Mouse (Mus musculus): ENCODE results near the gene Pdp2. TPM values are rescaled to one million over a fixed set of nuclear protein-coding genes. Genes with fewer than 3 reads are reported as not detected.
A peak's percentile ranks its signal among the peaks of the same experiment; 100 is the strongest.
"Not testable (repeated sequence)": the region's sequence is repeated elsewhere in the genome, so short reads cannot be mapped to it uniquely, and the experiment has no call there.

Pdp2 gene
- polyA plus RNA-seq, 1 experiment = 2.6 TPM

GRCm38 (mm10) chr8:104570436-104571343, 20.6 kb upstream of the Pdp2 start:
- TF ChIP-seq CEBPB (IDR thresholded peaks at IDR 0.05; ENCODE audit: low read depth) (no peak), FOSL1 (IDR thresholded peaks at IDR 0.05; ENCODE audit: insufficient read depth, low read length, poor library complexity, severe bottlenecking) (no peak), CTCF (IDR thresholded peaks at IDR 0.05; ENCODE audit: control insufficient read depth, insufficient read depth, insufficient read length) (peak; percentile 81), MYOD1 (IDR thresholded peaks at IDR 0.05; ENCODE audit: control insufficient read depth, insufficient read length, low read depth) (no peak), USF1 (IDR thresholded peaks at IDR 0.05; ENCODE audit: low read depth) (no peak)
- Histone ChIP-seq H3ac (ENCODE audit: control insufficient read depth, insufficient read length, low read depth) (peak overlapping the region; percentile 5), H3K79me2 (ENCODE audit: control insufficient read depth, insufficient read depth) (no peaks in the 10 kb centered on the region), H3K4me3 (ENCODE audit: insufficient read depth, poor library complexity, severe bottlenecking) (peak overlapping the region; percentile 18), H3K36me3 (ENCODE audit: control insufficient read depth, insufficient read depth) (no peaks in the 10 kb centered on the region), H3K79me3 (ENCODE audit: low read depth) (no peaks in the 10 kb centered on the region), H3K27me3 (ENCODE audit: control insufficient read depth, insufficient read depth, insufficient read length) (peaks cover 3% of the 10 kb centered on the region)

- TF ChIP-seq USF1 (IDR thresholded peaks at IDR 0.05; ENCODE audit: low read depth) (no peak), MYOG (IDR thresholded peaks at IDR 0.05; ENCODE audit: control insufficient read depth, extremely low read depth, insufficient read length) (no peak), MAX (IDR thresholded peaks at IDR 0.05) (no peak), CEBPB (IDR thresholded peaks at IDR 0.05; ENCODE audit: low read depth) (no peak), FOSL1 (IDR thresholded peaks at IDR 0.05; ENCODE audit: insufficient read depth, low read length, poor library complexity, severe bottlenecking) (no peak), CTCF (IDR thresholded peaks at IDR 0.05; ENCODE audit: control insufficient read depth, insufficient read depth, insufficient read length) (no peak), MYOD1 (IDR thresholded peaks at IDR 0.05; ENCODE audit: control insufficient read depth, insufficient read length, low read depth) (no peak)
- Histone ChIP-seq H3K79me2 (ENCODE audit: control insufficient read depth, insufficient read depth) (no peaks in the 10 kb centered on the region), H3K27me3 (ENCODE audit: control insufficient read depth, insufficient read depth, insufficient read length) (peaks cover 3% of the 10 kb centered on the region), H3ac (ENCODE audit: control insufficient read depth, insufficient read length, low read depth) (no peak overlapping the region), H3K4me3 (ENCODE audit: insufficient read depth, poor library complexity, severe bottlenecking) (no peak overlapping the region), H3K79me3 (ENCODE audit: low read depth) (no peaks in the 10 kb centered on the region), H3K36me3 (ENCODE audit: control insufficient read depth, insufficient read depth) (no peaks in the 10 kb centered on the region)
Measured at GRCm38 (mm10) chr8:104576820-104577219, 14.4 kb upstream of the Pdp2 start.

GRCm38 (mm10) chr8:104577606-104578005, 13.6 kb upstream of the Pdp2 start:
- H3K36me3 ChIP-seq (ENCODE audit: control insufficient read depth, insufficient read depth); H3K4me3 ChIP-seq (ENCODE audit: insufficient read depth, poor library complexity, severe bottlenecking); H3ac ChIP-seq (ENCODE audit: control insufficient read depth, insufficient read length, low read depth); H3K79me2 ChIP-seq (ENCODE audit: control insufficient read depth, insufficient read depth); H3K79me3 ChIP-seq (ENCODE audit: low read depth); H3K27me3 ChIP-seq (ENCODE audit: control insufficient read depth, insufficient read depth, insufficient read length): not testable (repeated sequence)

- TF ChIP-seq FOSL1 (IDR thresholded peaks at IDR 0.05; ENCODE audit: insufficient read depth, low read length, poor library complexity, severe bottlenecking) (no peak), CEBPB (IDR thresholded peaks at IDR 0.05; ENCODE audit: low read depth) (no peak), MYOG (IDR thresholded peaks at IDR 0.05; ENCODE audit: control insufficient read depth, extremely low read depth, insufficient read length) (no peak), USF1 (IDR thresholded peaks at IDR 0.05; ENCODE audit: low read depth) (no peak), MAX (IDR thresholded peaks at IDR 0.05) (no peak), CTCF (IDR thresholded peaks at IDR 0.05; ENCODE audit: control insufficient read depth, insufficient read depth, insufficient read length) (no peak), MYOD1 (IDR thresholded peaks at IDR 0.05; ENCODE audit: control insufficient read depth, insufficient read length, low read depth) (no peak)
- no peaks in the 10 kb centered on the region for H3K79me3 ChIP-seq (ENCODE audit: low read depth)
- H3K27me3 ChIP-seq (ENCODE audit: control insufficient read depth, insufficient read depth, insufficient read length) = no peaks in the 10 kb centered on the region
- no peaks in the 10 kb centered on the region for H3K79me2 ChIP-seq (ENCODE audit: control insufficient read depth, insufficient read depth)
- no peak overlapping the region for H3ac ChIP-seq (ENCODE audit: control insufficient read depth, insufficient read length, low read depth)
- H3K4me3 ChIP-seq (ENCODE audit: insufficient read depth, poor library complexity, severe bottlenecking) = no peak overlapping the region
- H3K36me3 ChIP-seq (ENCODE audit: control insufficient read depth, insufficient read depth) = no peaks in the 10 kb centered on the region
Measured at GRCm38 (mm10) chr8:104584522-104584921, 6.7 kb upstream of the Pdp2 start.

- TF ChIP-seq CEBPB (IDR thresholded peaks at IDR 0.05; ENCODE audit: low read depth) (no peak), MYOG (IDR thresholded peaks at IDR 0.05; ENCODE audit: control insufficient read depth, extremely low read depth, insufficient read length) (no peak), MAX (IDR thresholded peaks at IDR 0.05) (no peak), USF1 (IDR thresholded peaks at IDR 0.05; ENCODE audit: low read depth) (no peak), MYOD1 (IDR thresholded peaks at IDR 0.05; ENCODE audit: control insufficient read depth, insufficient read length, low read depth) (no peak), FOSL1 (IDR thresholded peaks at IDR 0.05; ENCODE audit: insufficient read depth, low read length, poor library complexity, severe bottlenecking) (no peak), CTCF (IDR thresholded peaks at IDR 0.05; ENCODE audit: control insufficient read depth, insufficient read depth, insufficient read length) (no peak)
- Histone ChIP-seq H3ac (ENCODE audit: control insufficient read depth, insufficient read length, low read depth) (no peak overlapping the region), H3K4me3 (ENCODE audit: insufficient read depth, poor library complexity, severe bottlenecking) (no peak overlapping the region), H3K27me3 (ENCODE audit: control insufficient read depth, insufficient read depth, insufficient read length) (no peaks in the 10 kb centered on the region), H3K36me3 (ENCODE audit: control insufficient read depth, insufficient read depth) (peaks cover 19% of the 10 kb centered on the region), H3K79me3 (ENCODE audit: low read depth) (peaks cover 8% of the 10 kb centered on the region), H3K79me2 (ENCODE audit: control insufficient read depth, insufficient read depth) (peaks cover 13% of the 10 kb centered on the region)
Measured at GRCm38 (mm10) chr8:104590284-104590683, 967 bp upstream of the Pdp2 start.

- TF ChIP-seq FOSL1 (IDR thresholded peaks at IDR 0.05; ENCODE audit: insufficient read depth, low read length, poor library complexity, severe bottlenecking) (no peak), MYOG (IDR thresholded peaks at IDR 0.05; ENCODE audit: control insufficient read depth, extremely low read depth, insufficient read length) (no peak), CEBPB (IDR thresholded peaks at IDR 0.05; ENCODE audit: low read depth) (no peak), CTCF (IDR thresholded peaks at IDR 0.05; ENCODE audit: control insufficient read depth, insufficient read depth, insufficient read length) (no peak), MAX (IDR thresholded peaks at IDR 0.05) (no peak), USF1 (IDR thresholded peaks at IDR 0.05; ENCODE audit: low read depth) (no peak)
- H3ac ChIP-seq (ENCODE audit: control insufficient read depth, insufficient read length, low read depth) = peak overlapping the region; percentile 65
- H3K79me2 ChIP-seq (ENCODE audit: control insufficient read depth, insufficient read depth) = peaks cover 19% of the 10 kb centered on the region
- peaks cover 8% of the 10 kb centered on the region for H3K79me3 ChIP-seq (ENCODE audit: low read depth)
- H3K4me3 ChIP-seq (ENCODE audit: insufficient read depth, poor library complexity, severe bottlenecking) = peak overlapping the region; percentile 59
- H3K36me3 ChIP-seq (ENCODE audit: control insufficient read depth, insufficient read depth) = peaks cover 25% of the 10 kb centered on the region
- no peaks in the 10 kb centered on the region for H3K27me3 ChIP-seq (ENCODE audit: control insufficient read depth, insufficient read depth, insufficient read length)
Measured at GRCm38 (mm10) chr8:104591856-104592255, 605 bp downstream of the Pdp2 start.

Data from C2C12 (cell line).